22 mouse cellular contexts compared by ENCODE assay signal in the genomic region with DNA sequence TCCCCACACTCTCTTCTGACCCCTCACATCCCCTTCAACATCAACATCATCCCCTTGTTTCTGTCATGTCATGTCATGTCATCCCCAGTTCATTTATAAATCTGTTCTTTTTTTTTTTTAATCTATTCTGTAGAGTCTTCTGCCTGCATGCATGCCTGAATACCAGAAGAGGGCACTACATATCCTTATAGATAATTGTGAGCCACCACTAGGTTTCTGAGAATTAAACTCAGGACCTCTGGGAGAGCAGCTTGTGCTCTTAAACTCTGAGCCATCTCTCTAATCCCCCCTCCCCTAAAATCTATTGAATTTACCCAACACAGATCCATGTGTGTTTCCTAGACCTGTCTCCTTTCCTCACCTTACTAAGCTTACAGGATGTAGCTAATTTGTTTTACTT. TPM values are rescaled to one million over a fixed set of nuclear protein-coding genes. Genes with fewer than 3 reads are reported as not detected.
DNase-seq lines count a peak whose midpoint lies in the region; ATAC-seq and TF ChIP-seq lines count a peak whose summit lies in the region.
"Had no signal": no experiment of that assay in that cellular context is flagged by ENCODE, and none has a peak within 500 bp of the region (broad histone marks: within the 10 kb centered on the region; RNA-seq: fewer than 3 reads in every experiment).

No protein-coding gene starts in this region.

- TF ChIP-seq EP300 in CH12.LX (IDR thresholded peaks at IDR 0.05; ENCODE audit: low read length) = no peak

- no peaks in the 10 kb centered on the region for H3K4me1 ChIP-seq in intestine, postnatal 0 days (replicated peaks; ENCODE audit: control insufficient read depth, insufficient read depth, low read length)
- H3K4me1 ChIP-seq in intestine, embryonic 16.5 days (ENCODE audit: control insufficient read depth, insufficient read depth, low read length) = no peaks in the 10 kb centered on the region
- H3K4me1 ChIP-seq in CH12.LX (ENCODE audit: control insufficient read depth in 1 of 2, insufficient read depth in 2 of 2) = no peaks in the 10 kb centered on the region
- H3K4me1 ChIP-seq: embryonic facial prominence, embryonic 12.5 days; midbrain, embryonic 15.5 days had no signal

- no peak for ATAC-seq in intestine, postnatal 0 days
- ATAC-seq in intestine, embryonic 16.5 days = no peak
- ATAC-seq: midbrain, embryonic 15.5 days had no signal

- peak; percentile 7 for DNase-seq in embryo, embryonic 10 days (ENCODE audit: low spot score)
- DNase-seq in embryo, embryonic 9.5 days (ENCODE audit: extremely low spot score) = no peak
- peak; percentile 17 for DNase-seq in CH12.LX (ENCODE audit: extremely low read depth)
- DNase-seq in embryo, embryonic 10.5 days (ENCODE audit: low spot score) = peak; percentile 37
- DNase-seq in urinary bladder, postnatal 25 days (ENCODE audit: low spot score) = no peak
- DNase-seq in kidney, postnatal 25 days = no peak
- DNase-seq: adrenal gland, postnatal 10 days; cerebellum, adult 9-10 months; heart, adult 18-20 months; kidney, postnatal 10 days; layer of hippocampus, adult 9-11 months; liver; lung, adult 18-20 months; thymus, adult 18-20 months had no signal

- no peaks in the 10 kb centered on the region for H3K79me2 ChIP-seq in CH12.LX (replicated peaks; ENCODE audit: control insufficient read depth, extremely low read depth, insufficient read depth, poor library complexity, severe bottlenecking)

- no peak overlapping the region for H3K4me3 ChIP-seq in intestine, postnatal 0 days (ENCODE audit: low read depth, low read length)
- H3K4me3 ChIP-seq in intestine, embryonic 16.5 days (ENCODE audit: low read length) = no peak overlapping the region
- no peak overlapping the region for H3K4me3 ChIP-seq in CH12.LX (replicated peaks in 1 of 3; ENCODE audit: low read depth in 2 of 3, low read length in 2 of 3, poor library complexity in 1 of 3)
- H3K4me3 ChIP-seq: embryonic facial prominence, embryonic 12.5 days; midbrain, embryonic 15.5 days had no signal

- TF ChIP-seq CTCF in intestine, postnatal 0 days (IDR thresholded peaks at IDR 0.05; ENCODE audit: low read depth) = peak; percentile 44
- peak; percentile 17 to 67; a peak in 3 of 4 replicates for TF ChIP-seq CTCF in CH12.LX (conservative IDR thresholded peaks at IDR 0.05 in 1 of 2, IDR thresholded peaks at IDR 0.05 in 1 of 2; ENCODE audit: low read depth in 2 of 2, low read length in 2 of 2)

- H3K27me3 ChIP-seq in intestine, postnatal 0 days (replicated peaks; ENCODE audit: control insufficient read depth, insufficient read depth, low read length) = no peaks in the 10 kb centered on the region
- H3K27me3 ChIP-seq in intestine, embryonic 16.5 days (replicated peaks; ENCODE audit: control insufficient read depth, insufficient read depth, low read length) = no peaks in the 10 kb centered on the region
- no peaks in the 10 kb centered on the region for H3K27me3 ChIP-seq in CH12.LX (replicated peaks)
- H3K27me3 ChIP-seq: embryonic facial prominence, embryonic 12.5 days; midbrain, embryonic 15.5 days had no signal

- no peaks in the 10 kb centered on the region for H3K9me3 ChIP-seq in intestine, postnatal 0 days (ENCODE audit: control insufficient read depth)
- no peaks in the 10 kb centered on the region for H3K9me3 ChIP-seq in intestine, embryonic 16.5 days (ENCODE audit: control insufficient read depth, low read length)
- no peaks in the 10 kb centered on the region for H3K9me3 ChIP-seq in CH12.LX (replicated peaks; ENCODE audit: low read length)
- H3K9me3 ChIP-seq: embryonic facial prominence, embryonic 12.5 days; midbrain, embryonic 15.5 days had no signal

- H3K4me2 ChIP-seq in intestine, postnatal 0 days (replicated peaks; ENCODE audit: low read depth) = no peak overlapping the region
- H3K4me2 ChIP-seq in intestine, embryonic 16.5 days (ENCODE audit: low read depth, low read length) = no peak overlapping the region
- H3K4me2 ChIP-seq in CH12.LX (ENCODE audit: insufficient read depth, low read depth, poor library complexity, severe bottlenecking) = no peak overlapping the region
- H3K4me2 ChIP-seq: embryonic facial prominence, embryonic 12.5 days; midbrain, embryonic 15.5 days had no signal

- H3K9ac ChIP-seq in intestine, postnatal 0 days (ENCODE audit: low read depth, low read length) = no peak overlapping the region
- H3K9ac ChIP-seq in intestine, embryonic 16.5 days (ENCODE audit: low read depth, low read length) = no peak overlapping the region
- no peak overlapping the region for H3K9ac ChIP-seq in CH12.LX (ENCODE audit: insufficient read depth, low read depth)
- H3K9ac ChIP-seq: embryonic facial prominence, embryonic 12.5 days; midbrain, embryonic 15.5 days had no signal

- no peaks in the 10 kb centered on the region for H3K36me3 ChIP-seq in intestine, postnatal 0 days (ENCODE audit: control insufficient read depth, insufficient read depth)
- no peaks in the 10 kb centered on the region for H3K36me3 ChIP-seq in intestine, embryonic 16.5 days (ENCODE audit: control insufficient read depth, insufficient read depth, low read length)
- H3K36me3 ChIP-seq in CH12.LX (replicated peaks in 1 of 2; ENCODE audit: control insufficient read depth in 1 of 2, insufficient read depth in 1 of 2, low read length in 1 of 2) = no peaks in the 10 kb centered on the region
- H3K36me3 ChIP-seq: embryonic facial prominence, embryonic 12.5 days; midbrain, embryonic 15.5 days had no signal

- no peak for TF ChIP-seq POLR2A in CH12.LX (IDR thresholded peaks at IDR 0.05; ENCODE audit: low read depth, low read length)

- TF ChIP-seq RAD21 in CH12.LX (IDR thresholded peaks at IDR 0.05; ENCODE audit: low read depth, low read length) = peak; percentile 65

- H3K27ac ChIP-seq in intestine, postnatal 0 days (ENCODE audit: low read depth, low read length) = no peak overlapping the region
- H3K27ac ChIP-seq in intestine, embryonic 16.5 days (ENCODE audit: low read length) = no peak overlapping the region
- H3K27ac ChIP-seq in CH12.LX (ENCODE audit: insufficient read depth, low read depth) = no peak overlapping the region
- H3K27ac ChIP-seq: embryonic facial prominence, embryonic 12.5 days; macrophage; midbrain, embryonic 15.5 days had no signal

- in situ Hi-C loops in CH12.LX (cut with MboI; ENCODE audit: low pct_ligation_motif_present, low pct_unique_long_range_greater_than_20kb, low sequenced_read_pairs) = no loop called here

- dilution Hi-C loops in CH12.LX (cut with MboI; ENCODE audit: extremely low pct_ligation_motif_present, extremely low pct_unique_long_range_greater_than_20kb, low sequenced_read_pairs) = no loop called here

TF ChIP-seq in CH12.LX, 34 proteins besides CTCF, POLR2A, EP300 and RAD21:
- TF ChIP-seq ZC3H11A (IDR thresholded peaks at IDR 0.05; ENCODE audit: low read depth, low read length) (peak; percentile 18; the same call in 1 of the 2 replicates), SMC3 (IDR thresholded peaks at IDR 0.05; ENCODE audit: low read depth, low read length) (peak; percentile 55), TBP (conservative IDR thresholded peaks at IDR 0.05; ENCODE audit: low read depth, low read length) (no peak), ZNF384 (IDR thresholded peaks at IDR 0.05; ENCODE audit: low read depth, low read length) (peak; percentile 83), USF2 (conservative IDR thresholded peaks at IDR 0.05; ENCODE audit: low read depth, low read length) (no peak), USF1 (IDR thresholded peaks at IDR 0.05; ENCODE audit: low read depth, low read length) (no peak), ELF1 (IDR thresholded peaks at IDR 0.05; ENCODE audit: low read depth, low read length) (no peak)

RNA-seq across cellular contexts. Expression of a gene that starts 18.1 kb away (rescaled TPM):
- polyA plus RNA-seq in intestine, postnatal 0 days (2015; fragmentation: Nextera tagmentation; extraction: Ambion mirVana) = not detected in 2 replicates
- not detected in 2 replicates for polyA plus RNA-seq in intestine, embryonic 16.5 days (2015; fragmentation: Nextera tagmentation; extraction: Ambion mirVana)
- total RNA-seq in CH12.LX (2012; rRNA removed) (not detected in 2 replicates), CH12.LX (2014; rRNA removed) (not detected in 2 replicates)
- not detected in 2 replicates for polyA plus RNA-seq in CH12.LX (2012; ENCODE audit: insufficient read length, low read depth)
- total RNA-seq: adrenal gland, postnatal 10 days; heart, adult 18-20 months had no signal
- polyA plus RNA-seq: embryonic facial prominence, embryonic 12.5 days; heart, embryonic 16.5 days; macrophage; midbrain, embryonic 15.5 days; neural tube, embryonic 11.5 days had no signal

RNA-seq across cellular contexts. Expression of a gene that starts 29.7 kb away (rescaled TPM):
- not detected in 2 replicates for polyA plus RNA-seq in intestine, postnatal 0 days (2015; fragmentation: Nextera tagmentation; extraction: Ambion mirVana)
- polyA plus RNA-seq in intestine, embryonic 16.5 days (2015; fragmentation: Nextera tagmentation; extraction: Ambion mirVana) = not detected in 2 replicates
- total RNA-seq in CH12.LX (2012; rRNA removed) (not detected in 2 replicates), CH12.LX (2014; rRNA removed) (not detected in 2 replicates)
- polyA plus RNA-seq in CH12.LX (2012; ENCODE audit: insufficient read length, low read depth) = 0.07 TPM in 1 of 2 replicates, not detected in the other
- total RNA-seq: adrenal gland, postnatal 10 days; heart, adult 18-20 months; left cerebral cortex, postnatal 25 days had no signal
- polyA plus RNA-seq: embryonic facial prominence, embryonic 12.5 days; heart, embryonic 16.5 days; macrophage; midbrain, embryonic 15.5 days; neural tube, embryonic 11.5 days had no signal

Comparison
In these comparisons a context has a peak if more than half of its experiments do, and no peak if none do; other contexts are left out.
1. DNase-seq: peak in embryo, embryonic 10 days (single experiment), CH12.LX (single experiment) and embryo, embryonic 10.5 days (single experiment); none in embryo, embryonic 9.5 days (single experiment), urinary bladder, postnatal 25 days (single experiment) and kidney, postnatal 25 days (0 of 2).